Mouse (Mus musculus): ENCODE measurements at regions not wholly inside any gene's neighbourhood (a gene's known extent, or its start where the extent isn't known, plus 50 kb on each side); places are given as distances from the start of the nearest gene placed in this dataset.

DNA sequence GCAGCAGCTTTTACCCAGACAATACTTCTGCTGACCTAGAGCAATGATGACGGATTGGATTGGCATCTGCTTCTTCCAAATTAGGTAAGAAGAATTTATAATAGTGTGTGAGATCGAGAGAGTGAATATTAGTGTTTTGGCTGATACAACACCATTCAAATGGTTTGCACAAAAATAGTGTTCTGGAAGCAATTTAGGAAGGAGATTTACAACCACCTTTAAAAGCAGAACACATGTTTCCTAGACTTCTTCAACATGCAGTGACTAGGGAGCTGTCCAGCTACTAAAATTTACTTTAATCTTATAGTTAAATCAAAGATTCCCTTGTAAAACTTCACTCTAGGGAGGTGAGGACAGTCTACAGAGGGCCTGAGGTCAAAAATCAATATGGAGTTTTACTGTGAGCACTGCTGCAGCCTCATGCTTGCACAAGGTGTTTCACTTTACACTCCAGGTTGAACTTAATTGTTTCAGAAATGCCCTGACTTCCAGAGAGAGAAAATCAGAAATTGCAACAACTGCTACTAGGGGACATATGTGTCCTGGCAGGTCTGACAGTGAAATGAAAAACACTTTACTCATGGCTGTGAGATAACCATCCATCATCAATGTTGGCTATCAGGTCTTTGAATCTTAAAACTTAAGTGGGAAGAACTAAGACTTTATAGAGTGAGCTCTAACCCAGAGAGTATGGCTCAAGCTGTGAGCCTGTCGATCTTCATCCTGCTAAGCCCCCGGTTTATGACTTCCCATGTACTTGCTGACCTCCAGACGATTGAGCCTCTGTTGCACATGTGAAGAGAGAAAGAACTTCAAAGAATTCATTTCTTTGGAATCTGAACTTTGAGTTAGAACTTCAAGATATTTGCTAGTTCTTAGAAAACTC is 657.6 kb upstream of the Fat3 start:
- DNase-seq (ENCODE audit: low read depth, low spot score), result no peak
- no peaks in the 10 kb centered on the region for H3K27me3 ChIP-seq (ENCODE audit: control insufficient read depth in 1 of 2, insufficient read depth in 2 of 2, low read length in 2 of 2)
- no peaks in the 10 kb centered on the region for H3K9me3 ChIP-seq (replicated peaks; ENCODE audit: insufficient read depth, low read length)
- no peaks in the 10 kb centered on the region for H3K79me2 ChIP-seq (ENCODE audit: control insufficient read depth, insufficient read depth, low read length, poor library complexity)
- H3K9ac ChIP-seq (ENCODE audit: control insufficient read depth, low read depth, low read length, poor library complexity, severe bottlenecking), result no peak overlapping the region
- H3K36me3 ChIP-seq (ENCODE audit: control insufficient read depth in 1 of 2, insufficient read depth in 2 of 2, low read length in 2 of 2), result no peaks in the 10 kb centered on the region
- no peak for TF ChIP-seq POLR2AphosphoS5 (IDR thresholded peaks at IDR 0.05; ENCODE audit: borderline replicate concordance, low read depth, low read length)
- TF ChIP-seq ZNF384 (IDR thresholded peaks at IDR 0.05; ENCODE audit: low read depth, low read length), result no peak
- TF ChIP-seq TCF12 (IDR thresholded peaks at IDR 0.05; ENCODE audit: low read depth, low read length), result no peak
- no peak for TF ChIP-seq RAD21 (IDR thresholded peaks at IDR 0.05; ENCODE audit: low read depth, low read length)
- no peaks in the 10 kb centered on the region for H3K4me1 ChIP-seq (ENCODE audit: control insufficient read depth in 1 of 2, insufficient read depth in 2 of 2, low read length in 2 of 2)
- no peak overlapping the region for H3K27ac ChIP-seq (ENCODE audit: control insufficient read depth, low read depth, low read length)
- no peak overlapping the region for H3K4me3 ChIP-seq (ENCODE audit: control insufficient read depth in 1 of 2, insufficient read depth in 1 of 2, low read depth in 2 of 2, low read length in 2 of 2)

DNA sequence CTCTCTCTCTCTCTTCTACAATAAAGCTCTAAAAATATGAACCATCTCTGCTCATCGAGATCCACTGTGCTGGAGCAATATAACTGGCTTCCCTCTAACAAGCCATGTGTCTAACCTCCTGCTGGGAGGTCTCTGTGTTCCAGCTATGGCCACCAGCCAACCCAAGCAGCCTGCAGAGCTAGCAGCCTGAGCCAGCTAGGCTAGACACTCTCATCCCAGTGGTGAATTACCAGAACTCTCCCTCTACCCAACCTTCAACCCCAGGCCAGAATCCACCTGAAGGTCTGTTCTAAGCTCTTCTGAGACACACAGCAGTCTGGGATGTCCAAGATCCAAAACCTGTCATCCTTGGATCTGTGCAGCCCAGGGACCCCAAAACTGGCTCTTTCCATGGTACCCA is 651.3 kb upstream of the Fat3 start:
- Histone ChIP-seq H3K27ac (ENCODE audit: control insufficient read depth, low read depth, low read length) (no peak overlapping the region), H3K9ac (ENCODE audit: control insufficient read depth, low read depth, low read length, poor library complexity, severe bottlenecking) (no peak overlapping the region), H3K9me3 (replicated peaks; ENCODE audit: insufficient read depth, low read length) (no peaks in the 10 kb centered on the region), H3K4me1 (ENCODE audit: control insufficient read depth in 1 of 2, insufficient read depth in 2 of 2, low read length in 2 of 2) (no peaks in the 10 kb centered on the region), H3K36me3 (ENCODE audit: control insufficient read depth in 1 of 2, insufficient read depth in 2 of 2, low read length in 2 of 2) (no peaks in the 10 kb centered on the region), H3K79me2 (ENCODE audit: control insufficient read depth, insufficient read depth, low read length, poor library complexity) (no peaks in the 10 kb centered on the region), H3K27me3 (ENCODE audit: control insufficient read depth in 1 of 2, insufficient read depth in 2 of 2, low read length in 2 of 2) (no peaks in the 10 kb centered on the region), H3K4me3 (ENCODE audit: control insufficient read depth in 1 of 2, insufficient read depth in 1 of 2, low read depth in 2 of 2, low read length in 2 of 2) (no peak overlapping the region)
- TF ChIP-seq EP300 (IDR thresholded peaks at IDR 0.05; ENCODE audit: low read depth in 1 of 2, low read length in 2 of 2), result no peak
- no peak for TF ChIP-seq TBP (IDR thresholded peaks at IDR 0.05; ENCODE audit: low read depth, low read length)
- no peak for TF ChIP-seq ZKSCAN1 (IDR thresholded peaks at IDR 0.05; ENCODE audit: low read depth, low read length)
- TF ChIP-seq CHD1 (IDR thresholded peaks at IDR 0.05; ENCODE audit: low read depth, low read length), result no peak
- no peak for TF ChIP-seq MEF2A (IDR thresholded peaks at IDR 0.05; ENCODE audit: extremely low read depth, insufficient replicate concordance, low read depth, low read length, poor library complexity, severe bottlenecking)
- no peak for TF ChIP-seq MYC (IDR thresholded peaks at IDR 0.05; ENCODE audit: low read depth, low read length)
- no peak for TF ChIP-seq USF2 (IDR thresholded peaks at IDR 0.05; ENCODE audit: borderline replicate concordance in 1 of 2, insufficient read depth in 1 of 2, low read depth in 1 of 2, low read length in 2 of 2)
- TF ChIP-seq BHLHE40 (IDR thresholded peaks at IDR 0.05; ENCODE audit: borderline replicate concordance, low read depth, low read length), result no peak
- no peak for TF ChIP-seq ZMIZ1 (IDR thresholded peaks at IDR 0.05; ENCODE audit: low read depth, low read length)
- TF ChIP-seq UBTF (IDR thresholded peaks at IDR 0.05; ENCODE audit: borderline replicate concordance, insufficient read depth, low read depth, low read length), result no peak
- no peak for TF ChIP-seq SIN3A (IDR thresholded peaks at IDR 0.05; ENCODE audit: low read length)
- DNase-seq (ENCODE audit: low read depth, low spot score), result no peak
